ENCODE assay signal across 12 mouse cellular contexts in genomic region chr13:52026291-52026690, GRCm38 (mm10).
DNase-seq lines count a peak whose midpoint lies in the region; ATAC-seq lines count a peak whose summit lies in the region.
"Had no signal": no experiment of that assay in that cellular context is flagged by ENCODE, and none has a peak within 500 bp of the region (broad histone marks: within the 10 kb centered on the region; RNA-seq: fewer than 3 reads in every experiment).

No protein-coding gene starts in this region.

- ATAC-seq in CD4-positive, CD25-positive, alpha-beta regulatory T cell, adult 4 months, result peak; percentile 89
- ATAC-seq in megakaryocyte progenitor cell, adult 5-6 weeks (replicated peaks; ENCODE audit: poor library complexity), result peak; percentile 27
- ATAC-seq: forebrain, embryonic 14.5 days had no signal

- DNase-seq in B cell, adult 2 months, result peak; percentile 64 to 69
- DNase-seq in thymus, postnatal 0 days (ENCODE audit: low spot score), result peak; percentile 89
- DNase-seq in Muller cell, postnatal 12 days (ENCODE audit: inconsistent ontology term), result no peak
- DNase-seq in cerebellum, adult 9-10 months, result no peak
- no peak for DNase-seq in adrenal gland, adult 2 months
- DNase-seq: adrenal gland, postnatal 14 days; heart, postnatal 14 days; lung, adult 18-20 months; midbrain, embryonic 14.5 days had no signal

Comparison
In these comparisons a context has a peak if more than half of its experiments do, and no peak if none do; other contexts are left out.
1. DNase-seq: peak in B cell, adult 2 months (2 of 2) and thymus, postnatal 0 days (single experiment); none in Muller cell, postnatal 12 days (single experiment), cerebellum, adult 9-10 months (single experiment) and adrenal gland, adult 2 months (single experiment).